Mouse (Mus musculus): ENCODE data around the gene Tgm5.
"Not testable (repeated sequence)": the region's sequence is repeated elsewhere in the genome, so short reads cannot be mapped to it uniquely, and the experiment has no call there.

Tgm5 gene

DNA sequence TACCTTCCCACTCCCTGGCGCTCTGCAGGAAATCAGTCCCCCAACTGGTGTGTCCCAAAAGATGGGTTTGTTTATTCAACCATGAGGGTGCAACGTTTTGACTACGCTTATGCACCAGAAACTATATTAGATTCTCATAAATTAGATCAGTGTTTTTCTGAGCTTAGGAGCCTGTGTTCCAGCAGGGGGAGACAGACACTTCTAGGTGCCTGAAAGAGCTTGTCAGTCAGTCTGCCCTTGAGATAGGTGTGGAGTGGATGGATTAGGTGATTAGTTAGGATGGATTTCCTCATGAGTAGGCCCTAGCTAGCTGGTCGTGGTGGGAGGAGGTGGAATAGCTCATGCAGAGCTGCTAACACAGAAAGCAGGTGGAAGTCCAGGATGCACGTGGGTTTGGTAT is 44.5 kb downstream of the Tgm5 start:
- DNase-seq (ENCODE audit: extremely low spot score, low spot score), result no peak

- no peak for DNase-seq (ENCODE audit: extremely low spot score, low spot score)
Measured at GRCm38 (mm10) chr2:121039382-121039781, 46.3 kb downstream of the Tgm5 start.

DNA sequence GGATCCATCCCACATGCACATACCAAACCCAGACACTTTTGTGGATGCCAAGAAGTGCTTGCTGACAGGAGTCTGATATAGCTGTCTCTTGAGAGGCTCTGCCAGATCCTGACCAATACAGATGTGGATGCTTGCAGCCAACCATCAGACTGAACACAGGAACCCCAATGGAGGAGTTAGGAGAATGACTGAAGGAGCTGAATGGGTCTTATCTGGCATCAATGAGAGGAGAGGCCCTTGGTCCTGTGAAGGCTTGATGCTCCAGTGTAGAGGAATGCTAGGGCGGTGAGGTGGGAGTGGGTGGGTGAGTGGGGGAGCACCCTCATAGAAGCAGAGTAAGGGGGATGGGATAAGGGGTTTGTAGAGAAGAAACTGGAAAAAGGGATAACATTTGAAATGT is 46.8 kb downstream of the Tgm5 start:
- DNase-seq (ENCODE audit: extremely low spot score, low spot score), result not testable (repeated sequence)

DNA sequence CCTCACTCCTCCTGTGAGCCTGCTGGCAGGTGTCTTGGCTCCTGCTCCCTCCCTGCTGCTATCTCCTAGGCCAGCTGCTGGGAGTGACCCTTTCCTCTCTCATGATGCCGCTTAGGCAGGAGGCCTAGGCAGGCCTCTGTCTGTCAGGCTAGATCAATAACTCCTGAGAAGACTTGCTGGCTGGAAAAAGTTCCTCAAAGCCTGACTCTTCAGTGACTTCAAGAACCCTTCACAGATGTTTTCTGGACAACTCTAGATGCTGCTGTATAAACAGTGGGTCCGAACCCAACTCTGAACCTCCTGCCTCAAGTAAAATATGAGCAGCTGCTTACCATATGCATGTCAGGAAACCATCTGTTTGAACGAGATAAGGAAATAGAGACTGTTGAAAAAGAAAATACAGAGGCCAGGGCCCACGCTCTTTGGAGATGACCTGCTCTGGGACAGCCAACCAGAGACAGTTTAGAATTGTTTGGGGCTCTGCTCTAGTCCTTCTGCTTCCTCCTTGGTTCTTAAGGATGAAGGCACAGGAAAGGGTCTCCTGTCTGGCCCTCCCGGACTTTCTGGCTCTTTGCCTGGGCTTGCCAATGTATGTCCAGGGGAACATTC is 48.8 kb downstream of the Tgm5 start, which contains the start of gene Epb42:
TSS of gene Epb42 (minus strand) at position 340 of the 609 bp plus-strand sequence.
- DNase-seq (ENCODE audit: extremely low spot score, low spot score), result no peak

- DNase-seq (ENCODE audit: extremely low spot score, low spot score), result no peak
Measured at GRCm38 (mm10) chr2:121022918-121023317, 62.7 kb downstream of the Tgm5 start.

GRCm38 (mm10) chr2:121017151-121017550 is 68.5 kb downstream of the Tgm5 start:
- DNase-seq (ENCODE audit: extremely low spot score, low spot score), result no peak

DNA sequence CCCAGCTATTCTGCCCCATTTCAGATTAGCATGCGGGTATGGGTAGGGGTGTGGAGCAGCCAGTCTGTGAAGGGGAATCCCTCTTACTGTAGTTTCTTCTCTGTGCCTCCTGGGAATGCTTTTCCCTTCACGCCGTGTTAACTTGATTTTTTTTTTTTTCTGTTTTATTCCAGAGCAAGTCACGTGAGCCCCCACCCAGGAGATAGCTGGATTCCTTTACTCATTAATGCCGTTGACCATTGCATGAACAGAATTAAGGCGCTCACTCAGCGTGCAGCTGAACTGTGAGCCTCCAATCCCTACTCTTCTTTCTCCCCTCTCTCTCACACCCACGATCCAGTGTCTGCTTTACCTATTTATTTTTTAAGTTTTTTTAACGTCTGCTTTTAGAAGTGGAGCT is 69.4 kb downstream of the Tgm5 start:
- DNase-seq (ENCODE audit: extremely low spot score, low spot score), result no peak

DNA sequence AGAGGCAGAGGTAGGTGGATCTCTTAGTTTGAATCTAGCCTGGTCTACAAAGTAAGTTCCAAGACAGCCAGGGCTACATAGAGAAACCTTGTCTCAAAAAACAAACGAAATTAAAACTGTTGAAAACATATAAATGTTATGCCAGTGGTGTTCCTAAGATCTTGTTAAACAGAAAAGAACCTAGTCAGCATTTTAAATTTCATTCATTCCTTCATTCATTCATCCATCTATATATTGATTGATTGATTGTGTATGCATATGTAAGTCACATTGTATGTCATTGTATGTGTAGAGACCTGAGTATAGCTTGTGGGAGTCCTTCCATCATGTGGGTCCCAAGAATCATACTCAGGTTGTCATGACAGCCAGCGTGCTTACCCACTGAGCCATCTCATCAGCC is 70.1 kb downstream of the Tgm5 start:
- DNase-seq (ENCODE audit: extremely low spot score, low spot score), result no peak

GRCm38 (mm10) chr2:121012676-121013075 is 73.0 kb downstream of the Tgm5 start:
- DNase-seq (ENCODE audit: extremely low spot score, low spot score), result no peak

DNA sequence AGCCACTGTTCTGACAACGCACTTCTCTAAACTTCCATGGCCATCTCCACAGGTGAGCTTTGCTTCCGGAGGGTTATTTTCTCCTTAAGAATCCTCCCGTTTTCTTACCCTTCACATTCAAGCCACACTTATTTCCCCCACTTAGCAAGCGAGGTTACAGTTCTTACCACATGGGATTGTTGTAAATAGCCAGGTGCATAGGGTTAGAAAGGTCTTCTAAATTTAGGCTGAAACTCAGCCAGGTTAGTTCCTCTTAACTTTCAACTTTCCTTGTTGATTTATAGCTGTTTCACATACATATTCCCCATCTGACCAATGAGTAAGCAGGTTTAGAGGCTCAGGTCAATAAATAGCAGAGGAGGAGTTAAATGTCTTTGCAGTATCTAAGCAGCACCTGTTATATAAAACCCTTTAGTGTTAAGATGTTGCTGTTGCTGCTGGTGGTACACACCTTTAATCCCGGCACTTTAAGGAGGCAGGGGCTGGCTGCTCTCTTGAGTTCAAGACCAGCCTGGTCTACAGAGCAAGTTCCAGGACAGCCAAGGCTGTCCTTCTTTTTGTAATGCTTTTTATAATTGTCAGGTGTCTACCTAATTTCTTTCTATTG is 76.5 kb downstream of the Tgm5 start:
- no peak for DNase-seq (ENCODE audit: extremely low spot score, low spot score)

DNA sequence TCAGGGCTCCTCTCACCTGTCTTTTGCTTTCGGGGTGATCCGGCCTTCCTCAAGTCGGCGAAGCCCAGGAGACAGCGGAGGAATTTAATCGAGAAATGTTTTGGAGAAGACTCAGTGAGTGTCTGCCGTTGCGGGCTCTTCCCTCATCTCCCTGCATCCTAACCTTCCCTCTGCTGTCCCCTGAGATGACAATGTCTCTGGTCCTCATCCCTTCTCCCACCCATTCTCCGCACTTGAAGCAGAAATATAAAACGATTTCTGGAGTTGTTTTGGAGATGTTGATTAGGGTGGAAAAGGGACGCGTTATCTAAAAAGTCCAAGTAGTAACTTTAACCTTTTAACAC is 77.0 kb downstream of the Tgm5 start:
- no peak for DNase-seq (ENCODE audit: extremely low spot score, low spot score)

DNA sequence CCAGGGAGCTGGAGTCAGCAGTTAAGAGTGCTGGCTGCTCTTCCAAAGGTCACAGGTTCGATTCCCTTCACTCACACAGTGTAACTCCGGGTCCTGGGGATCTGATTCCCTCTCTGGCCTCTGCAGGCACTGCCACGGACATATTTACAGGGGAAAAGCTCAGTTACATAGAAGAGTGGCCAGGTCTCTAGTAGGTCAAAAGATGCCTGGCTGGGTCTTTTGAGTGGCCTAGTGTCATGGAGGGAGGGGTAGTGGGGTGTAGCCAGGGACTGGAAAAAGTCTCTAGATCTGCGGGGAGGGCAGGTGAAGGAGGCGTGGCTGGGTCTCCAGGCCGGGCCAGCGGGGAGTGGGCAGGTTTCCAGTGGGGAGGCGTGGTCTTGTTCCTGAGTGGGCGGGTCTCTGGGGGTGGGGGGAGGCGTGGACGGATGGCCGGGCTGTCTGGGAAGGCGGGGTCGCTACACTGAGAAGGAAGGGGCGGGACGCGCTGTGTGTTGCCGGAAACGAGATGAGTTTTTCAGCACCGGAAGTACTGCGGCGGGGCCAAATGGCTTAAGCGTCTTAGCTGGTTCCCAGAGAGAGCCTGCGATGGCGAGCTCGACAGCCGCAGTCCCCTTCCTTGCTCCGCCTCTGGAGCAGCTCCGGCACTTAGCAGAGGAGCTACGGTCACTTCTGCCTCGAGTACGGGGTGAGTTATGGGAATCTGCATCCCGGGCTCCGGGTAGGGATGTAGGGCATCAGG is 77.5 kb downstream of the Tgm5 start, which contains the start of gene Ccndbp1:
TSS of gene Ccndbp1 (plus strand) at position 479 of the 739 bp plus-strand sequence.
- DNase-seq (ENCODE audit: extremely low spot score, low spot score), result peak; percentile 89

DNA sequence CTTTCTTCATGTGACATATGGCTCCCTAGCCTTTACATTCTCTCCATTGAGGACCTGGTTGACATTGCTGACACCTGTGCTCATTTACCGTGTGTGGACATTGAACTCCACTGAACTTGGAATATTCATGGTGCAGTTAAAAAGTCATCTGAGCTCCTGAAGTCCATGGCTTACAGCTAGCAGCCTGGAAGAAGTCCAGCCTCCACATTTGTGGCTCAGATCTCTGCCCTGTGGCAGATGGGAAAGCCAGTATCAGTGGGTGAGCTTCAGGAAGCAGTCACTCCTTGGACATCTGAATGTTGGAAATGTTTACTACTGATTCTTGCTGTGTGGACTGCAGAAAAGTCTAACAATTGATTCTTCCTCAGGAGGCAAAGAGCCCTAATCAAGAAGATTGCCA is 78.7 kb downstream of the Tgm5 start:
- no peak for DNase-seq (ENCODE audit: extremely low spot score, low spot score)

GRCm38 (mm10) chr2:121004018-121004811 is 81.4 kb downstream of the Tgm5 start:
- DNase-seq (ENCODE audit: extremely low spot score, low spot score), result no peak

DNA sequence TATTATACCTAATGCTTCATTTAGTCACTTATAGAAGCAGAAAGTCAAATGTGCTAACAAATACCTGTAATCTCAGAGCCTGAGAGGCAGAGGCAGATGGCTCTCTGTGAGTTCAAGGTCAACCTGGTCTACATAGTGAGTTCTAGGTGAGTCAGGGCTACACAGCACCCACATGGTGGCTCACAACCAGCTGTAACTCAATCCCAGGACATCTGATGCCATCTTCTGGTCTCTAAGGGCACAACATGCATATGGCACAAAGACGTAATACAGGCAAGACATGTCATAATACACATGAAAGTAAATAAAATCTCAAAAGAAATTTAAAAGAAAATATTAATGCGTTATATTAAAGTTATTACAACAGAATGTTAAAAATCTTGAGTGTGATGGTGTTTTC is 82.1 kb downstream of the Tgm5 start:
- no peak for DNase-seq (ENCODE audit: extremely low spot score, low spot score)

GRCm38 (mm10) chr2:120998863-120999262 is 86.8 kb downstream of the Tgm5 start:
- DNase-seq (ENCODE audit: extremely low spot score, low spot score), result no peak

- DNase-seq (ENCODE audit: extremely low spot score, low spot score), result not testable (repeated sequence)
Measured at GRCm38 (mm10) chr2:120996607-120997006, 89.0 kb downstream of the Tgm5 start.

Data from neural tube, embryonic 10.5 days (tissue).